Mouse (Mus musculus): ENCODE results near the gene Mfsd12.

- no peak for TF ChIP-seq CTCF (conservative IDR thresholded peaks at IDR 0.05; ENCODE audit: insufficient read depth, insufficient read length, low read depth, low read length)
- no peak for TF ChIP-seq POLR2A (IDR thresholded peaks at IDR 0.05; ENCODE audit: low read depth, low read length)
Measured at GRCm38 (mm10) chr10:81395865-81396264, 38.6 kb downstream of the Mfsd12 start.

All from kidney, adult 2 months (tissue).